Mouse (Mus musculus): ENCODE measurements around the gene Amdhd2. TPM values are rescaled to one million over a fixed set of nuclear protein-coding genes. Genes with fewer than 3 reads are reported as not detected.

Amdhd2 gene
- polyA plus RNA-seq, 1 experiment from 2014 or later: 44.8 TPM

- H3K36me3 ChIP-seq: peaks cover 35% of the 10 kb centered on the region
- H3K9me3 ChIP-seq (replicated peaks): no peaks in the 10 kb centered on the region
- no peak for DNase-seq (ENCODE audit: low spot score)
- no peak overlapping the region for H3K4me3 ChIP-seq
- peaks cover 35% of the 10 kb centered on the region for H3K4me1 ChIP-seq
- 82% methylated on average over 11 of the region's 11 CpGs for WGBS
- no peaks in the 10 kb centered on the region for H3K27me3 ChIP-seq (ENCODE audit: low read depth, poor library complexity, severe bottlenecking)
- H3K27ac ChIP-seq (replicated peaks): no peak overlapping the region
These were observed 1.1 kb upstream of the Amdhd2 start for GRCm38 (mm10) chr17:24164566-24165259.

GRCm38 (mm10) chr17:24162584-24163175 lies 886 bp downstream of the Amdhd2 start:
- Histone ChIP-seq H3K9me3 (replicated peaks) (no peaks in the 10 kb centered on the region), H3K36me3 (peaks cover 35% of the 10 kb centered on the region), H3K27ac (replicated peaks) (peak overlapping the region; percentile 86), H3K4me1 (peaks cover 25% of the 10 kb centered on the region), H3K4me3 (peak overlapping the region; percentile 84), H3K27me3 (ENCODE audit: low read depth, poor library complexity, severe bottlenecking) (no peaks in the 10 kb centered on the region)
- WGBS: 34% methylated on average over 17 of the region's 17 CpGs
- DNase-seq (ENCODE audit: low spot score): no peak

GRCm38 (mm10) chr17:24161466-24161865 lies 2.1 kb downstream of the Amdhd2 start:
- no peaks in the 10 kb centered on the region for H3K9me3 ChIP-seq (replicated peaks)
- 0 out of 2 replicates have a peak overlapping the region, but pooled peaks have one; percentile 0 for H3K4me3 ChIP-seq
- no peak overlapping the region for H3K27ac ChIP-seq (replicated peaks)
- no peaks in the 10 kb centered on the region for H3K27me3 ChIP-seq (ENCODE audit: low read depth, poor library complexity, severe bottlenecking)
- H3K36me3 ChIP-seq: peaks cover 34% of the 10 kb centered on the region
- 84% methylated on average over 5 of the region's 5 CpGs for WGBS
- peaks cover 20% of the 10 kb centered on the region for H3K4me1 ChIP-seq
- no peak for DNase-seq (ENCODE audit: low spot score)

- 94% methylated on average over 4 of the region's 4 CpGs for WGBS
- DNase-seq (ENCODE audit: low spot score): no peak
- no peak overlapping the region for H3K27ac ChIP-seq (replicated peaks)
- H3K27me3 ChIP-seq (ENCODE audit: low read depth, poor library complexity, severe bottlenecking): no peaks in the 10 kb centered on the region
- H3K36me3 ChIP-seq: peaks cover 27% of the 10 kb centered on the region
- peaks cover 6% of the 10 kb centered on the region for H3K4me1 ChIP-seq
- no peaks in the 10 kb centered on the region for H3K9me3 ChIP-seq (replicated peaks)
- H3K4me3 ChIP-seq: no peak overlapping the region
These were observed 6.0 kb downstream of the Amdhd2 start for GRCm38 (mm10) chr17:24157526-24157925.

- peaks cover 27% of the 10 kb centered on the region for H3K36me3 ChIP-seq
- WGBS: 90% methylated on average over 6 of the region's 6 CpGs
- DNase-seq (ENCODE audit: low spot score): no peak
- H3K4me3 ChIP-seq: no peak overlapping the region
- H3K9me3 ChIP-seq (replicated peaks): no peaks in the 10 kb centered on the region
- H3K27ac ChIP-seq (replicated peaks): no peak overlapping the region
- peaks cover 6% of the 10 kb centered on the region for H3K4me1 ChIP-seq
- no peaks in the 10 kb centered on the region for H3K27me3 ChIP-seq (ENCODE audit: low read depth, poor library complexity, severe bottlenecking)
These were observed 6.4 kb downstream of the Amdhd2 start for GRCm38 (mm10) chr17:24157121-24157520.

- H3K27me3 ChIP-seq (ENCODE audit: low read depth, poor library complexity, severe bottlenecking): no peaks in the 10 kb centered on the region
- peaks cover 13% of the 10 kb centered on the region for H3K4me1 ChIP-seq
- H3K27ac ChIP-seq (replicated peaks): no peak overlapping the region
- DNase-seq (ENCODE audit: low spot score): no peak
- H3K9me3 ChIP-seq (replicated peaks): no peaks in the 10 kb centered on the region
- 85% methylated on average over 3 of the region's 3 CpGs for WGBS
- H3K36me3 ChIP-seq: peaks cover 27% of the 10 kb centered on the region
- no peak overlapping the region for H3K4me3 ChIP-seq
These were observed 7.2 kb downstream of the Amdhd2 start for GRCm38 (mm10) chr17:24156394-24156793.

GRCm38 (mm10) chr17:24155742-24156141 lies 7.8 kb downstream of the Amdhd2 start:
- Histone ChIP-seq H3K36me3 (peaks cover 27% of the 10 kb centered on the region), H3K9me3 (replicated peaks) (no peaks in the 10 kb centered on the region), H3K4me1 (peaks cover 15% of the 10 kb centered on the region), H3K27me3 (ENCODE audit: low read depth, poor library complexity, severe bottlenecking) (no peaks in the 10 kb centered on the region), H3K4me3 (no peak overlapping the region), H3K27ac (replicated peaks) (no peak overlapping the region)
- no peak for DNase-seq (ENCODE audit: low spot score)
- WGBS: 90% methylated on average over 9 of the region's 9 CpGs

- WGBS: 76% methylated on average over 3 of the region's 3 CpGs
- no peak for DNase-seq (ENCODE audit: low spot score)
- Histone ChIP-seq H3K9me3 (replicated peaks) (no peaks in the 10 kb centered on the region), H3K4me1 (peaks cover 15% of the 10 kb centered on the region), H3K27ac (replicated peaks) (no peak overlapping the region), H3K27me3 (ENCODE audit: low read depth, poor library complexity, severe bottlenecking) (no peaks in the 10 kb centered on the region), H3K4me3 (no peak overlapping the region), H3K36me3 (peaks cover 27% of the 10 kb centered on the region)
These were observed 9.1 kb downstream of the Amdhd2 start for GRCm38 (mm10) chr17:24154463-24154862.

GRCm38 (mm10) chr17:24151890-24152563 lies 11.5 kb downstream of the Amdhd2 start:
- H3K4me1 ChIP-seq: peaks cover 15% of the 10 kb centered on the region
- peak overlapping the region; percentile 52 for H3K4me3 ChIP-seq
- 0 out of 2 replicates have a peak overlapping the region, but pooled peaks have one; percentile 23 for H3K27ac ChIP-seq (replicated peaks)
- 2% methylated on average over 26 of the region's 26 CpGs for WGBS
- peak; percentile 79 for DNase-seq (ENCODE audit: low spot score)
- no peaks in the 10 kb centered on the region for H3K27me3 ChIP-seq (ENCODE audit: low read depth, poor library complexity, severe bottlenecking)
- peaks cover 16% of the 10 kb centered on the region; the same call in 1 of the 2 replicates for H3K36me3 ChIP-seq
- H3K9me3 ChIP-seq (replicated peaks): no peaks in the 10 kb centered on the region

- WGBS: 22% methylated on average over 7 of the region's 7 CpGs
- H3K9me3 ChIP-seq (replicated peaks): no peaks in the 10 kb centered on the region
- peaks cover 11% of the 10 kb centered on the region; the same call in 1 of the 2 replicates for H3K36me3 ChIP-seq
- no peak for DNase-seq (ENCODE audit: low spot score)
- H3K4me3 ChIP-seq: peak overlapping the region; percentile 52; the same call in 1 of the 2 replicates
- H3K27me3 ChIP-seq (ENCODE audit: low read depth, poor library complexity, severe bottlenecking): no peaks in the 10 kb centered on the region
- 0 out of 2 replicates have a peak overlapping the region, but pooled peaks have one; percentile 23 for H3K27ac ChIP-seq (replicated peaks)
- peaks cover 15% of the 10 kb centered on the region for H3K4me1 ChIP-seq
These were observed 12.2 kb downstream of the Amdhd2 start for GRCm38 (mm10) chr17:24151382-24151781.

GRCm38 (mm10) chr17:24150824-24151223 lies 12.7 kb downstream of the Amdhd2 start, which contains the start of gene Pdpk1:
Gene Pdpk1 (minus strand): TSS chr17:24150924.
- Histone ChIP-seq H3K27ac (replicated peaks) (0 out of 2 replicates have a peak within 1 kb of the TSS, but pooled peaks have one; percentile 23), H3K36me3 (0 out of 2 replicates have a peak, but pooled peaks cover 8% of the 10 kb centered on the region), H3K4me1 (peaks cover 15% of the 10 kb centered on the region), H3K27me3 (ENCODE audit: low read depth, poor library complexity, severe bottlenecking) (no peaks in the 10 kb centered on the region), H3K4me3 (peak within 1 kb of the TSS; percentile 52), H3K9me3 (replicated peaks) (no peaks in the 10 kb centered on the region)
- WGBS: 90% methylated on average over 2 of the region's 2 CpGs
- no peak for DNase-seq (ENCODE audit: low spot score)

- Histone ChIP-seq H3K27me3 (ENCODE audit: low read depth, poor library complexity, severe bottlenecking) (no peaks in the 10 kb centered on the region), H3K9me3 (replicated peaks) (no peaks in the 10 kb centered on the region), H3K27ac (replicated peaks) (no peak overlapping the region), H3K36me3 (no peaks in the 10 kb centered on the region), H3K4me3 (no peak overlapping the region), H3K4me1 (peaks cover 15% of the 10 kb centered on the region)
- 86% methylated on average over 7 of the region's 7 CpGs for WGBS
- no peak for DNase-seq (ENCODE audit: low spot score)
These were observed 14.1 kb downstream of the Amdhd2 start for GRCm38 (mm10) chr17:24149421-24149820.
